8 mouse cellular contexts compared by ENCODE assay signal in genomic region chr4:155892438-155893211, GRCm38 (mm10). TPM values are rescaled to one million over a fixed set of nuclear protein-coding genes. Genes with fewer than 3 reads are reported as not detected.
DNase-seq lines count a peak whose midpoint lies in the region; ATAC-seq and TF ChIP-seq lines count a peak whose summit lies in the region.

No protein-coding gene starts in this region.

- H3K4me1 ChIP-seq in bone marrow macrophage, adult 2 months (ENCODE audit: control insufficient read depth, insufficient read depth, low read length): peaks cover 30% of the 10 kb centered on the region
- H3K4me1 ChIP-seq in forebrain, embryonic 16.5 days (replicated peaks; ENCODE audit: control insufficient read depth, insufficient read depth, low read length): peaks cover 48% of the 10 kb centered on the region

- peak; percentile 24 for ATAC-seq in forebrain, embryonic 16.5 days

- peak overlapping the region; percentile 100 for H3K27ac ChIP-seq in left cerebral cortex, adult 2 months
- H3K27ac ChIP-seq in bone marrow macrophage, adult 2 months (ENCODE audit: insufficient read depth, low read depth, low read length): peak overlapping the region; percentile 18; the same call in 1 of the 2 replicates
- H3K27ac ChIP-seq in forebrain, embryonic 16.5 days (ENCODE audit: low read length): peak overlapping the region; percentile 100

- H3K27me3 ChIP-seq in forebrain, embryonic 16.5 days (replicated peaks; ENCODE audit: control insufficient read depth, insufficient read depth, low read length): no peaks in the 10 kb centered on the region

- H3K4me2 ChIP-seq in forebrain, embryonic 16.5 days (ENCODE audit: low read length): peak overlapping the region; percentile 98

- 5% methylated on average over 37 of the region's 37 CpGs for WGBS in forebrain, embryonic 16.5 days

- H3K4me3 ChIP-seq in left cerebral cortex, adult 2 months: peak overlapping the region; percentile 100
- H3K4me3 ChIP-seq in bone marrow macrophage, adult 2 months (ENCODE audit: insufficient read depth, low read length): peak overlapping the region; percentile 88
- peak overlapping the region; percentile 98 for H3K4me3 ChIP-seq in forebrain, embryonic 16.5 days (replicated peaks; ENCODE audit: low read length)

- intact Hi-C loops in left cerebral cortex, adult 2 months (cut with DNase I): loop anchor here (2.0 to 5.0 kb wide), 2 partner anchors 50 to 100 kb away; partner anchors contain the start of genes B3galt6, Sdf4 and Ube2j2
- intact Hi-C loops in left cerebral cortex, postnatal 36 days (cut with DNase I): loop anchor here (2.0 kb wide), 1 partner anchor 24 kb away; the partner anchor contains the start of genes Cptp and Ints11

- no peak for TF ChIP-seq CTCF in left cerebral cortex, adult 2 months (IDR thresholded peaks at IDR 0.05)
- no peak for TF ChIP-seq CTCF in bone marrow macrophage, adult 2 months (IDR thresholded peaks at IDR 0.05; ENCODE audit: low read depth, low read length)

- no peak for TF ChIP-seq POLR2A in bone marrow macrophage, adult 2 months (IDR thresholded peaks at IDR 0.05; ENCODE audit: borderline replicate concordance, low read depth, low read length)

- DNase-seq in left cerebral cortex, adult 2 months (ENCODE audit: extremely low spot score in 1 of 2, low spot score in 2 of 2): peak in 1 of 2 experiments; percentile 43
- DNase-seq in left cerebral cortex, postnatal 36 days (ENCODE audit: low spot score in 2 of 2): no peak
- DNase-seq in kidney, postnatal 10 days: peak; percentile 68
- DNase-seq in lung, postnatal 25 days (ENCODE audit: low spot score): peak; percentile 21
- DNase-seq in spleen, postnatal 14 days (ENCODE audit: low spot score in 2 of 2): peak; percentile 25 to 50
- DNase-seq in ovary, adult 18-20 months (ENCODE audit: low spot score): no peak

- peaks cover 16% of the 10 kb centered on the region for H3K36me3 ChIP-seq in forebrain, embryonic 16.5 days (ENCODE audit: control insufficient read depth, insufficient read depth)

- H3K9ac ChIP-seq in forebrain, embryonic 16.5 days (replicated peaks; ENCODE audit: low read depth, low read length): peak overlapping the region; percentile 97

- H3K9me3 ChIP-seq in forebrain, embryonic 16.5 days (ENCODE audit: control insufficient read depth, low read length): no peaks in the 10 kb centered on the region

RNA-seq across cellular contexts. Expression of gene Acap3, which starts 1.0 kb away (rescaled TPM):
- 100 to 1,000 TPM; 139 to 152 TPM for total RNA-seq in left cerebral cortex, adult 2 months (2021)
- total RNA-seq in left cerebral cortex, postnatal 36 days (2021): 100 to 1,000 TPM; 137 to 150 TPM
- polyA plus RNA-seq in bone marrow macrophage, adult 2 months (2012; ENCODE audit: insufficient read depth, insufficient read length, missing spikeins): 15.8 and 18.1 TPM in 2 replicates
- 94.8 and 101 TPM in 2 replicates for polyA plus RNA-seq in forebrain, embryonic 16.5 days (2015; fragmentation: Nextera tagmentation; extraction: Ambion mirVana)

RNA-seq across cellular contexts. Expression of gene Pusl1, which starts 1.0 kb away (rescaled TPM):
- total RNA-seq in left cerebral cortex, adult 2 months (2021): 10 to 100 TPM; 55.0 to 61.2 TPM
- 10 to 100 TPM; 56.3 to 67.4 TPM for total RNA-seq in left cerebral cortex, postnatal 36 days (2021)
- polyA plus RNA-seq in bone marrow macrophage, adult 2 months (2012; ENCODE audit: insufficient read depth, insufficient read length, missing spikeins): 10.7 and 13.2 TPM in 2 replicates
- 68.0 and 70.3 TPM in 2 replicates for polyA plus RNA-seq in forebrain, embryonic 16.5 days (2015; fragmentation: Nextera tagmentation; extraction: Ambion mirVana)

RNA-seq across cellular contexts. Expression of gene Ints11, which starts 23.3 kb away (rescaled TPM):
- total RNA-seq in left cerebral cortex, adult 2 months (2021): 10 to 100 TPM; 37.3 to 41.1 TPM
- 10 to 100 TPM; 33.2 to 34.0 TPM for total RNA-seq in left cerebral cortex, postnatal 36 days (2021)
- polyA plus RNA-seq in bone marrow macrophage, adult 2 months (2012; ENCODE audit: insufficient read depth, insufficient read length, missing spikeins): 21.4 and 23.0 TPM in 2 replicates
- polyA plus RNA-seq in forebrain, embryonic 16.5 days (2015; fragmentation: Nextera tagmentation; extraction: Ambion mirVana): 89.8 and 100 TPM in 2 replicates

RNA-seq across cellular contexts. Expression of gene Cptp, which starts 23.4 kb away (rescaled TPM):
- total RNA-seq in left cerebral cortex, adult 2 months (2021): 10 to 100 TPM; 21.7 to 28.9 TPM
- 10 to 100 TPM; 31.2 to 35.2 TPM for total RNA-seq in left cerebral cortex, postnatal 36 days (2021)
- 11.6 and 13.9 TPM in 2 replicates for polyA plus RNA-seq in bone marrow macrophage, adult 2 months (2012; ENCODE audit: insufficient read depth, insufficient read length, missing spikeins)
- 22.5 and 23.8 TPM in 2 replicates for polyA plus RNA-seq in forebrain, embryonic 16.5 days (2015; fragmentation: Nextera tagmentation; extraction: Ambion mirVana)

RNA-seq across cellular contexts. Expression of gene Tas1r3, which starts 29.5 kb away (rescaled TPM):
- under 1 TPM; 0.23 to 0.30 TPM for total RNA-seq in left cerebral cortex, adult 2 months (2021)
- total RNA-seq in left cerebral cortex, postnatal 36 days (2021): under 1 TPM; 0.11 to 0.15 TPM
- 0.62 and 0.68 TPM in 2 replicates for polyA plus RNA-seq in bone marrow macrophage, adult 2 months (2012; ENCODE audit: insufficient read depth, insufficient read length, missing spikeins)
- 0.72 and 0.84 TPM in 2 replicates for polyA plus RNA-seq in forebrain, embryonic 16.5 days (2015; fragmentation: Nextera tagmentation; extraction: Ambion mirVana)

Comparison
In these comparisons a context has a peak if more than half of its experiments do, and no peak if none do; other contexts are left out.
1. DNase-seq: peak in kidney, postnatal 10 days (single experiment), lung, postnatal 25 days (single experiment) and spleen, postnatal 14 days (2 of 2); none in left cerebral cortex, postnatal 36 days (0 of 2) and ovary, adult 18-20 months (single experiment).
2. H3K27ac ChIP-seq: peak in every context shown above with its lines; median percentile 100 in left cerebral cortex, adult 2 months; 100 in forebrain, embryonic 16.5 days; 18 in bone marrow macrophage, adult 2 months.
3. Peak in every context shown above with its lines, with median percentiles within 50 percentile points of each other: H3K4me3 ChIP-seq.